8 mouse cellular contexts compared by ENCODE assay signal in the genomic region with DNA sequence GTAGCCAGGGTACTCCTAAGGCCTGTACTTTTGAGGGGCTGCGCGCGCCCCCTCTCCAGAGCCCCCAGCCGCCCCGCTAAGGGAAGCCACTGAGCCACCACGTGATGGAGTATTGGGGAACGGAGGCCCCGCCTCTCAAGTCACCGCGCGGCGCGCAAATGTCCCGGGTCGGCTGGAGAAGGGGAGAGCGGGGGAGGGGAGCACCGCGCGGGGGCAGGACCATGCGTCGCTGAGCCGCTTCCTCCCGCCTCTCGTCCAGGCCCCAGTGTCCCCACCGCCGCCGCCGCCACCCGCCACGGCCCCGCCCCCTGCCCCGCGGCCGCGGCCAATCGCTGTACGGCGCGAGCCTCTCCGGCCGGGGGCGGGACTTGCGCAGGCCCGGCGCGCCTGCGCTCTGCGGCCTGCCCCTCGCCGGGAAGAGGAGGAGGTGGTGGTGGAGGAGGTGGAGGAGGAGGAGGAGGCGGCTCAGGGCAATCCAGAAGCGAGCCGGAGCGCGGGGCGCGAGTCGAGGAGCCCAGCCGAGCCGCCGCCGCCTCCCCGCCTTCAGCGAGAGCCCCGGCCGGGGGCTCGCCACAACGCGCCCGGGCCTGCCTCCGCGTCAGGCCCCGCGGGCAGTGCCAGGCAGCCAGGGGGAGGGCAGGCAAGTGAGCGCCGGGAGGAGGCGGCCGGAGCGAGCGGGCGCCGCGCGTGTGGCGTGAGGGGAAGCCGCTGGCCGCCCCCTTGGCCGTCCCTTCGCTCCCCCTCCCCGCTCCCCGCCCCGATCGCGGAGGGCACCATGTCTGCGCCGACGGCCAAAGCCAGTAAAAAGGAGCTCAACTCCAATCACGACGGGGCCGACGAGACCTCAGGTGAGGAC. TPM values are rescaled to one million over a fixed set of nuclear protein-coding genes. Genes with fewer than 3 reads are reported as not detected.
DNase-seq lines count a peak whose midpoint lies in the region; ATAC-seq and TF ChIP-seq lines count a peak whose summit lies in the region.

No protein-coding gene starts in this region.

- 0% methylated on average over 49 of the region's 101 CpGs for WGBS in heart, embryonic 11.5 days (ENCODE audit: insufficient replicate concordance)
- 0% methylated on average over 38 of the region's 101 CpGs for WGBS in kidney, embryonic 16.5 days
- WGBS in liver, adult 2 months: 2% methylated on average over 64 of the region's 101 CpGs

- H3K9ac ChIP-seq in heart, embryonic 11.5 days (ENCODE audit: low read depth, low read length): peak overlapping the region; percentile 94
- H3K9ac ChIP-seq in kidney, embryonic 16.5 days (replicated peaks; ENCODE audit: low read length): peak overlapping the region; percentile 100
- H3K9ac ChIP-seq in liver, adult 2 months (ENCODE audit: low read depth, low read length): peak overlapping the region; percentile 98

- ATAC-seq in erythroblast, adult 5-6 weeks (replicated peaks; ENCODE audit: low FRiP score, poor library complexity, severe bottlenecking): peak; percentile 81
- ATAC-seq in heart, embryonic 11.5 days (replicated peaks; ENCODE audit: insufficient number of reproducible peaks, low FRiP score, low TSS enrichment): peak; percentile 93
- ATAC-seq in kidney, embryonic 16.5 days (ENCODE audit: low FRiP score, low TSS enrichment): peak; percentile 95
- ATAC-seq in monocyte, adult 5-6 weeks (replicated peaks; ENCODE audit: insufficient number of reproducible peaks, low FRiP score, low TSS enrichment, poor library complexity, severe bottlenecking): peak; percentile 58

- no peaks in the 10 kb centered on the region for H3K9me3 ChIP-seq in heart, embryonic 11.5 days (replicated peaks; ENCODE audit: control insufficient read depth, low read length)
- no peaks in the 10 kb centered on the region for H3K9me3 ChIP-seq in kidney, embryonic 16.5 days (ENCODE audit: low read length)

- peak overlapping the region; percentile 95 for H3K4me3 ChIP-seq in heart, embryonic 11.5 days (ENCODE audit: low read depth, low read length)
- H3K4me3 ChIP-seq in kidney, embryonic 16.5 days (ENCODE audit: low read length): peak overlapping the region; percentile 99
- peak overlapping the region; percentile 99 for H3K4me3 ChIP-seq in liver, adult 2 months (ENCODE audit: insufficient read depth, low read depth, low read length)

- TF ChIP-seq POLR2A in brain, embryonic 14.5 days (IDR thresholded peaks at IDR 0.05; ENCODE audit: borderline replicate concordance, extremely low read depth, insufficient read depth, insufficient read length, poor library complexity, severe bottlenecking): peak; percentile 88
- peak; percentile 80 for TF ChIP-seq POLR2A in liver, adult 2 months (IDR thresholded peaks at IDR 0.05; ENCODE audit: extremely low read depth, insufficient read depth, low read length)

- DNase-seq in CD4-positive helper T cell, adult 2 months (ENCODE audit: low read depth, low spot score): peak; percentile 97
- DNase-seq in brain, embryonic 14.5 days (ENCODE audit: low read depth): peak; percentile 99
- peak; percentile 75 for DNase-seq in liver, adult 2 months (ENCODE audit: extremely low read depth, low read depth, low spot score)
- peak; percentile 96 to 98 for DNase-seq in spleen, postnatal 36 days (ENCODE audit: low spot score in 2 of 2)

- H3K4me2 ChIP-seq in heart, embryonic 11.5 days: peak overlapping the region; percentile 87
- H3K4me2 ChIP-seq in kidney, embryonic 16.5 days (replicated peaks; ENCODE audit: low read depth, low read length): peak overlapping the region; percentile 78

- H3K27me3 ChIP-seq in heart, embryonic 11.5 days (ENCODE audit: control insufficient read depth, insufficient read depth, low read length): no peaks in the 10 kb centered on the region
- H3K27me3 ChIP-seq in kidney, embryonic 16.5 days (ENCODE audit: insufficient read depth, low read length): no peaks in the 10 kb centered on the region
- no peaks in the 10 kb centered on the region for H3K27me3 ChIP-seq in liver, adult 2 months (ENCODE audit: control insufficient read depth, insufficient read depth, low read length)

- H3K4me1 ChIP-seq in heart, embryonic 11.5 days (ENCODE audit: control insufficient read depth, insufficient read depth, low read length): peaks cover 25% of the 10 kb centered on the region
- peaks cover 36% of the 10 kb centered on the region for H3K4me1 ChIP-seq in kidney, embryonic 16.5 days (ENCODE audit: insufficient read depth, low read length)
- H3K4me1 ChIP-seq in liver, adult 2 months (ENCODE audit: control insufficient read depth, insufficient read depth, low read length): peaks cover 15% of the 10 kb centered on the region

- TF ChIP-seq CTCF in brain, embryonic 14.5 days (IDR thresholded peaks at IDR 0.05; ENCODE audit: borderline replicate concordance, extremely low read depth, insufficient read depth, insufficient read length): no peak
- no peak for TF ChIP-seq CTCF in liver, adult 2 months (IDR thresholded peaks at IDR 0.05; ENCODE audit: low read depth, low read length)

- H3K27ac ChIP-seq in heart, embryonic 11.5 days (ENCODE audit: low read depth, low read length): peak overlapping the region; percentile 100
- H3K27ac ChIP-seq in kidney, embryonic 16.5 days (ENCODE audit: low read length): peak overlapping the region; percentile 99
- peak overlapping the region; percentile 91 for H3K27ac ChIP-seq in liver, adult 2 months (replicated peaks; ENCODE audit: insufficient read depth, low read depth, low read length)

- peaks cover 8% of the 10 kb centered on the region for H3K36me3 ChIP-seq in heart, embryonic 11.5 days (ENCODE audit: control insufficient read depth, insufficient read depth, low read length)
- H3K36me3 ChIP-seq in kidney, embryonic 16.5 days (ENCODE audit: insufficient read depth, low read length): peaks cover 24% of the 10 kb centered on the region
- peaks cover 19% of the 10 kb centered on the region for H3K36me3 ChIP-seq in liver, adult 2 months (ENCODE audit: control insufficient read depth, insufficient read depth, low read length)

- H3K79me2 ChIP-seq in liver, adult 2 months (ENCODE audit: control insufficient read depth, insufficient read depth, low read length): peaks cover 8% of the 10 kb centered on the region

RNA-seq across cellular contexts. Expression of gene Set, which starts 9.1 kb away (rescaled TPM):
- 223 and 340 TPM in 2 replicates for polyA plus RNA-seq in brain, embryonic 14.5 days (2012; rRNA removed)
- total RNA-seq in erythroblast, adult 5-6 weeks (2015; ENCODE audit: low replicate concordance): 50.0 and 56.0 TPM in 2 replicates
- total RNA-seq in erythroblast, adult 5-6 weeks (2017; ENCODE audit: low replicate concordance): 143 and 233 TPM in 2 replicates
- polyA plus RNA-seq in heart, embryonic 11.5 days (2014; fragmentation: Nextera tagmentation; extraction: Ambion mirVana): 291 and 322 TPM in 2 replicates
- 430 and 458 TPM in 2 replicates for polyA plus RNA-seq in kidney, embryonic 16.5 days (2015; fragmentation: Nextera tagmentation; extraction: Ambion mirVana)
- 64.2 and 85.1 TPM in 2 replicates for total RNA-seq in liver, adult 2 months (2014; rRNA removed)
- polyA plus RNA-seq in liver, adult 2 months (2012; rRNA removed): 25.9 and 26.3 TPM in 2 replicates
- 427 to 462 TPM (median 441 TPM) in 3 replicates for total RNA-seq in monocyte, adult 5-6 weeks (2017)

RNA-seq across cellular contexts. Expression of gene Pkn3, which starts 11.2 kb away (rescaled TPM):
- 3.7 and 7.2 TPM in 2 replicates for polyA plus RNA-seq in brain, embryonic 14.5 days (2012; rRNA removed)
- total RNA-seq in erythroblast, adult 5-6 weeks (2015; ENCODE audit: low replicate concordance): 0.63 and 13.3 TPM in 2 replicates
- 0.68 and 3.3 TPM in 2 replicates for total RNA-seq in erythroblast, adult 5-6 weeks (2017; ENCODE audit: low replicate concordance)
- polyA plus RNA-seq in heart, embryonic 11.5 days (2014; fragmentation: Nextera tagmentation; extraction: Ambion mirVana): 11.0 and 11.2 TPM in 2 replicates
- 13.5 and 15.9 TPM in 2 replicates for polyA plus RNA-seq in kidney, embryonic 16.5 days (2015; fragmentation: Nextera tagmentation; extraction: Ambion mirVana)
- 0.40 and 0.74 TPM in 2 replicates for total RNA-seq in liver, adult 2 months (2014; rRNA removed)
- polyA plus RNA-seq in liver, adult 2 months (2012; rRNA removed): 0.96 and 1.5 TPM in 2 replicates
- total RNA-seq in monocyte, adult 5-6 weeks (2017): 0.38 to 1.1 TPM (median 0.39 TPM) in 3 replicates

RNA-seq across cellular contexts. Expression of gene Wdr34, which starts 17.6 kb away (rescaled TPM):
- 71.2 and 77.7 TPM in 2 replicates for polyA plus RNA-seq in brain, embryonic 14.5 days (2012; rRNA removed)
- total RNA-seq in erythroblast, adult 5-6 weeks (2015; ENCODE audit: low replicate concordance): 3.5 and 4.6 TPM in 2 replicates
- 0.09 and 0.84 TPM in 2 replicates for total RNA-seq in erythroblast, adult 5-6 weeks (2017; ENCODE audit: low replicate concordance)
- polyA plus RNA-seq in heart, embryonic 11.5 days (2014; fragmentation: Nextera tagmentation; extraction: Ambion mirVana): 17.5 and 17.6 TPM in 2 replicates
- 42.5 and 44.1 TPM in 2 replicates for polyA plus RNA-seq in kidney, embryonic 16.5 days (2015; fragmentation: Nextera tagmentation; extraction: Ambion mirVana)
- 5.5 and 7.5 TPM in 2 replicates for total RNA-seq in liver, adult 2 months (2014; rRNA removed)
- polyA plus RNA-seq in liver, adult 2 months (2012; rRNA removed): 9.7 and 10.3 TPM in 2 replicates
- total RNA-seq in monocyte, adult 5-6 weeks (2017): not detected in 3 replicates

RNA-seq across cellular contexts. Expression of gene Zdhhc12, which starts 27.2 kb away (rescaled TPM):
- polyA plus RNA-seq in brain, embryonic 14.5 days (2012; rRNA removed): 33.2 and 45.4 TPM in 2 replicates
- 7.9 TPM in 1 of 2 replicates, not detected in the other for total RNA-seq in erythroblast, adult 5-6 weeks (2015; ENCODE audit: low replicate concordance)
- total RNA-seq in erythroblast, adult 5-6 weeks (2017; ENCODE audit: low replicate concordance): 0.85 and 2.9 TPM in 2 replicates
- 56.3 and 59.1 TPM in 2 replicates for polyA plus RNA-seq in heart, embryonic 11.5 days (2014; fragmentation: Nextera tagmentation; extraction: Ambion mirVana)
- polyA plus RNA-seq in kidney, embryonic 16.5 days (2015; fragmentation: Nextera tagmentation; extraction: Ambion mirVana): 41.6 and 42.6 TPM in 2 replicates
- total RNA-seq in liver, adult 2 months (2014; rRNA removed): 16.8 and 26.1 TPM in 2 replicates
- 48.9 and 53.4 TPM in 2 replicates for polyA plus RNA-seq in liver, adult 2 months (2012; rRNA removed)
- total RNA-seq in monocyte, adult 5-6 weeks (2017): 2.6 to 7.1 TPM (median 6.6 TPM) in 3 replicates

RNA-seq across cellular contexts. Expression of gene Zer1, which starts 58.1 kb away (rescaled TPM):
- polyA plus RNA-seq in brain, embryonic 14.5 days (2012; rRNA removed): 88.2 and 94.3 TPM in 2 replicates
- total RNA-seq in erythroblast, adult 5-6 weeks (2015; ENCODE audit: low replicate concordance): 10.2 and 10.4 TPM in 2 replicates
- 12.8 and 17.0 TPM in 2 replicates for total RNA-seq in erythroblast, adult 5-6 weeks (2017; ENCODE audit: low replicate concordance)
- 5.4 and 7.1 TPM in 2 replicates for polyA plus RNA-seq in heart, embryonic 11.5 days (2014; fragmentation: Nextera tagmentation; extraction: Ambion mirVana)
- 5.6 and 8.0 TPM in 2 replicates for polyA plus RNA-seq in kidney, embryonic 16.5 days (2015; fragmentation: Nextera tagmentation; extraction: Ambion mirVana)
- 7.1 and 9.5 TPM in 2 replicates for total RNA-seq in liver, adult 2 months (2014; rRNA removed)
- 25.4 and 27.1 TPM in 2 replicates for polyA plus RNA-seq in liver, adult 2 months (2012; rRNA removed)
- 10.0 to 26.5 TPM (median 12.6 TPM) in 3 replicates for total RNA-seq in monocyte, adult 5-6 weeks (2017)

Comparison
In these comparisons a context has a peak if more than half of its experiments do, and no peak if none do; other contexts are left out.
1. Peak in every context shown above with its lines: DNase-seq, ATAC-seq, H3K4me3 ChIP-seq and H3K27ac ChIP-seq.